Mouse (Mus musculus) brain, embryonic 18.5 days (tissue): Measurements from ENCODE around the gene Cd164l2.

ENCODE experiments used
- DNase-seq: peaks from one replicate; pipeline ENCODE4 v3.0.0-alpha.2; 2012; ENCODE audit warnings: low read depth, low spot score

Gene Cd164l2

GRCm38 (mm10) chr4:133211751-133212561 lies at the start of gene Cd164l2, which contains the start of gene Gpr3:
Gene Cd164l2 (plus strand): TSS chr4:133212131.
Gene Gpr3 (minus strand): TSS chr4:133212536.
- DNase-seq = no peak

- no peak for DNase-seq
These were observed 49.7 kb upstream of the Cd164l2 start for GRCm38 (mm10) chr4:133162196-133162595.

- DNase-seq = no peak
These were observed 45.2 kb upstream of the Cd164l2 start for GRCm38 (mm10) chr4:133166773-133167172.

- no peak for DNase-seq
These were observed 42.5 kb upstream of the Cd164l2 start for GRCm38 (mm10) chr4:133169237-133170055.

- no peak for DNase-seq
These were observed 41.8 kb upstream of the Cd164l2 start for GRCm38 (mm10) chr4:133170056-133170524.

- DNase-seq = no peak
These were observed 41.3 kb upstream of the Cd164l2 start for GRCm38 (mm10) chr4:133170616-133171015.

GRCm38 (mm10) chr4:133172451-133172850 lies 39.5 kb upstream of the Cd164l2 start:
- DNase-seq = no peak

GRCm38 (mm10) chr4:133174361-133174760 lies 37.6 kb upstream of the Cd164l2 start:
- DNase-seq = no peak

- DNase-seq = no peak
These were observed 36.7 kb upstream of the Cd164l2 start for GRCm38 (mm10) chr4:133175274-133175673.

- DNase-seq = no peak
These were observed 35.8 kb upstream of the Cd164l2 start for GRCm38 (mm10) chr4:133175998-133176760.

- no peak for DNase-seq
These were observed 35.0 kb upstream of the Cd164l2 start for GRCm38 (mm10) chr4:133176761-133177403.

GRCm38 (mm10) chr4:133178305-133178704 lies 33.6 kb upstream of the Cd164l2 start:
- no peak for DNase-seq

GRCm38 (mm10) chr4:133179258-133179657 lies 32.7 kb upstream of the Cd164l2 start:
- no peak for DNase-seq

GRCm38 (mm10) chr4:133182439-133183033 lies 29.4 kb upstream of the Cd164l2 start:
- no peak for DNase-seq

GRCm38 (mm10) chr4:133184031-133184897 lies 27.7 kb upstream of the Cd164l2 start:
- no peak for DNase-seq

GRCm38 (mm10) chr4:133184898-133185665 lies 26.8 kb upstream of the Cd164l2 start:
- no peak for DNase-seq

GRCm38 (mm10) chr4:133185893-133186292 lies 26.0 kb upstream of the Cd164l2 start:
- DNase-seq = no peak

GRCm38 (mm10) chr4:133186856-133187255 lies 25.1 kb upstream of the Cd164l2 start:
- no peak for DNase-seq

GRCm38 (mm10) chr4:133189396-133189795 lies 22.5 kb upstream of the Cd164l2 start:
- DNase-seq = no peak
